In genomic region chr17:48598471-48599141, GRCm38 (mm10) we compare ENCODE assay signal across 12 mouse cellular contexts.
DNase-seq lines count a peak whose midpoint lies in the region.
"Had no signal": no experiment of that assay in that cellular context is flagged by ENCODE, and none has a peak within 500 bp of the region (broad histone marks: within the 10 kb centered on the region; RNA-seq: fewer than 3 reads in every experiment).

No protein-coding gene starts in this region.

- peak; percentile 38 for DNase-seq in gastrocnemius, adult 18-20 months (ENCODE audit: low spot score)
- DNase-seq in gastrocnemius, postnatal 36 days: no peak
- peak; percentile 42 to 53 for DNase-seq in kidney, adult 8-10 months
- no peak for DNase-seq in kidney, postnatal 10 days
- peak; percentile 52 to 56 for DNase-seq in cerebellum, adult 18-20 months
- DNase-seq in cerebellum, postnatal 36 days: peak; percentile 46 to 47
- no peak for DNase-seq in c-Kit-positive CD71-positive TER-119-positive erythroid progenitor cells, embryonic 14.5 days (ENCODE audit: low spot score)
- DNase-seq in lung, adult 18-20 months: no peak
- DNase-seq: adrenal gland, postnatal 14 days; left cerebral cortex, postnatal 4 days; right cerebral cortex, postnatal 14 days; thymus, postnatal 25 days had no signal

- intact Hi-C loops in gastrocnemius, postnatal 36 days (cut with DNase I): no loop called here

Comparison
In these comparisons a context has a peak if more than half of its experiments do, and no peak if none do; other contexts are left out.
1. DNase-seq: peak in gastrocnemius, adult 18-20 months (single experiment), kidney, adult 8-10 months (2 of 2), cerebellum, adult 18-20 months (2 of 2) and cerebellum, postnatal 36 days (2 of 2); none in gastrocnemius, postnatal 36 days (0 of 2), kidney, postnatal 10 days (single experiment), c-Kit-positive CD71-positive TER-119-positive erythroid progenitor cells, embryonic 14.5 days (single experiment) and lung, adult 18-20 months (0 of 2).